Mouse (Mus musculus) urinary bladder, adult 2 months (tissue): ENCODE results near the gene Tubgcp3. TPM values are rescaled to one million over a fixed set of nuclear protein-coding genes. Genes with fewer than 3 reads are reported as not detected.

Experiments
- polyA plus RNA-seq: library from polyadenylated mRNA; depleted of rRNA; stranded (reverse); fragments of >200 nt; gene quantifications from 2 replicates; pipeline ENCODE4 v1.2.3, GENCODE M21; 2012; rRNA removed

The Tubgcp3 gene
- polyA plus RNA-seq, 1 experiment: 57.2 TPM

Other genes with a start within 250 kb of the Tubgcp3 start
- gene Spaca7, start 99.2 kb downstream of the Tubgcp3 start, polyA plus RNA-seq: not detected in 2 replicates
- gene Atp11a, start 84.8 kb upstream of the Tubgcp3 start, polyA plus RNA-seq: 89.0 and 90.9 TPM in 2 replicates
- 4.8 and 10.3 TPM in 2 replicates for gene Mcf2l, start 201.6 kb upstream of the Tubgcp3 start, polyA plus RNA-seq